Mouse (Mus musculus): ENCODE results near the gene Zbtb4. TPM values are rescaled to one million over a fixed set of nuclear protein-coding genes. Genes with fewer than 3 reads are reported as not detected.
"Not testable (repeated sequence)": the region's sequence is repeated elsewhere in the genome, so short reads cannot be mapped to it uniquely, and the experiment has no call there.

Zbtb4 gene
- polyA plus RNA-seq, 1 experiment = 9.4 TPM

- TF ChIP-seq POLR2A (IDR thresholded peaks at IDR 0.05; ENCODE audit: insufficient read length, low read depth) (no peak), REST (IDR thresholded peaks at IDR 0.05; ENCODE audit: insufficient read depth, insufficient read length) (no peak), TCF3 (IDR thresholded peaks at IDR 0.05; ENCODE audit: insufficient read length, low read depth) (no peak), E2F4 (IDR thresholded peaks at IDR 0.05; ENCODE audit: insufficient read depth) (no peak), TCF12 (IDR thresholded peaks at IDR 0.05; ENCODE audit: insufficient read depth, poor library complexity, severe bottlenecking) (no peak), USF1 (IDR thresholded peaks at IDR 0.05; ENCODE audit: low read depth) (no peak), CEBPB (IDR thresholded peaks at IDR 0.05; ENCODE audit: insufficient read depth, poor library complexity, severe bottlenecking) (no peak), MYOG (IDR thresholded peaks at IDR 0.05; ENCODE audit: control insufficient read depth in 1 of 3, insufficient read depth in 1 of 3, insufficient read length in 2 of 3, low read depth in 2 of 3) (no peak), SRF (IDR thresholded peaks at IDR 0.05; ENCODE audit: control insufficient read depth, insufficient read length, low read depth) (no peak), POLR2AphosphoS2 (IDR thresholded peaks at IDR 0.05; ENCODE audit: insufficient read length, low read depth) (no peak), MYOD1 (IDR thresholded peaks at IDR 0.05; ENCODE audit: control insufficient read depth in 1 of 3, insufficient read length in 2 of 3, low read depth in 2 of 3) (no peak)
- no peaks in the 10 kb centered on the region for H3K36me3 ChIP-seq (ENCODE audit: control insufficient read depth, insufficient read depth)
- no peaks in the 10 kb centered on the region for H3K79me2 ChIP-seq (ENCODE audit: control insufficient read depth, insufficient read depth)
- no peaks in the 10 kb centered on the region for H3K27me3 ChIP-seq (ENCODE audit: control insufficient read depth, insufficient read depth, insufficient read length)
- no peak overlapping the region for H3K4me2 ChIP-seq (ENCODE audit: low read depth)
- H3ac ChIP-seq (ENCODE audit: control insufficient read depth, insufficient read length) = no peak overlapping the region
- H3K4me3 ChIP-seq = no peak overlapping the region
These were observed 44.9 kb upstream of the Zbtb4 start for GRCm38 (mm10) chr11:69720852-69721251.

GRCm38 (mm10) chr11:69723074-69723473 lies 42.6 kb upstream of the Zbtb4 start:
- TF ChIP-seq SRF (IDR thresholded peaks at IDR 0.05; ENCODE audit: control insufficient read depth, insufficient read length, low read depth) (no peak), E2F4 (IDR thresholded peaks at IDR 0.05; ENCODE audit: insufficient read depth) (no peak), TCF12 (IDR thresholded peaks at IDR 0.05; ENCODE audit: insufficient read depth, poor library complexity, severe bottlenecking) (no peak)
- H3K4me2 ChIP-seq (ENCODE audit: low read depth) = no peak overlapping the region

GRCm38 (mm10) chr11:69725951-69726350 lies 39.8 kb upstream of the Zbtb4 start:
- TF ChIP-seq MYOD1 (IDR thresholded peaks at IDR 0.05; ENCODE audit: control insufficient read depth in 1 of 3, insufficient read length in 2 of 3, low read depth in 2 of 3) (no peak), REST (IDR thresholded peaks at IDR 0.05; ENCODE audit: insufficient read depth, insufficient read length) (no peak), USF1 (IDR thresholded peaks at IDR 0.05; ENCODE audit: low read depth) (no peak), CEBPB (IDR thresholded peaks at IDR 0.05; ENCODE audit: insufficient read depth, poor library complexity, severe bottlenecking) (no peak), POLR2A (IDR thresholded peaks at IDR 0.05; ENCODE audit: insufficient read length, low read depth) (no peak), E2F4 (IDR thresholded peaks at IDR 0.05; ENCODE audit: insufficient read depth) (no peak), SRF (IDR thresholded peaks at IDR 0.05; ENCODE audit: control insufficient read depth, insufficient read length, low read depth) (no peak)
- H3ac ChIP-seq (ENCODE audit: control insufficient read depth, insufficient read length) = no peak overlapping the region
- no peak overlapping the region for H3K4me3 ChIP-seq
- no peaks in the 10 kb centered on the region for H3K36me3 ChIP-seq (ENCODE audit: control insufficient read depth, insufficient read depth)
- H3K27me3 ChIP-seq (ENCODE audit: control insufficient read depth, insufficient read depth, insufficient read length) = no peaks in the 10 kb centered on the region
- H3K4me2 ChIP-seq (ENCODE audit: low read depth) = no peak overlapping the region
- no peaks in the 10 kb centered on the region for H3K79me2 ChIP-seq (ENCODE audit: control insufficient read depth, insufficient read depth)

More at GRCm38 (mm10) chr11:69723074-69723473, 42.6 kb upstream of the Zbtb4 start:
- Histone ChIP-seq H3K4me3 (no peak overlapping the region), H3ac (ENCODE audit: control insufficient read depth, insufficient read length) (no peak overlapping the region), H3K36me3 (ENCODE audit: control insufficient read depth, insufficient read depth) (no peaks in the 10 kb centered on the region), H3K27me3 (ENCODE audit: control insufficient read depth, insufficient read depth, insufficient read length) (no peaks in the 10 kb centered on the region), H3K79me2 (ENCODE audit: control insufficient read depth, insufficient read depth) (no peaks in the 10 kb centered on the region)

- peaks cover 6% of the 10 kb centered on the region for H3K36me3 ChIP-seq (ENCODE audit: control insufficient read depth, insufficient read depth)
- H3K27me3 ChIP-seq (ENCODE audit: control insufficient read depth, insufficient read depth, insufficient read length) = no peaks in the 10 kb centered on the region
- H3K4me2 ChIP-seq (ENCODE audit: low read depth) = no peak overlapping the region
- no peaks in the 10 kb centered on the region for H3K79me2 ChIP-seq (ENCODE audit: control insufficient read depth, insufficient read depth)
- TF ChIP-seq SRF (IDR thresholded peaks at IDR 0.05; ENCODE audit: control insufficient read depth, insufficient read length, low read depth) (no peak), CEBPB (IDR thresholded peaks at IDR 0.05; ENCODE audit: insufficient read depth, poor library complexity, severe bottlenecking) (no peak), REST (IDR thresholded peaks at IDR 0.05; ENCODE audit: insufficient read depth, insufficient read length) (no peak), POLR2A (IDR thresholded peaks at IDR 0.05; ENCODE audit: insufficient read length, low read depth) (no peak), TCF12 (IDR thresholded peaks at IDR 0.05; ENCODE audit: insufficient read depth, poor library complexity, severe bottlenecking) (no peak), POLR2AphosphoS2 (IDR thresholded peaks at IDR 0.05; ENCODE audit: insufficient read length, low read depth) (no peak), TCF3 (IDR thresholded peaks at IDR 0.05; ENCODE audit: insufficient read length, low read depth) (no peak), USF1 (IDR thresholded peaks at IDR 0.05; ENCODE audit: low read depth) (no peak), MYOG (IDR thresholded peaks at IDR 0.05; ENCODE audit: control insufficient read depth in 1 of 3, insufficient read depth in 1 of 3, insufficient read length in 2 of 3, low read depth in 2 of 3) (no peak), MAX (IDR thresholded peaks at IDR 0.05; ENCODE audit: low read depth) (no peak), E2F4 (IDR thresholded peaks at IDR 0.05; ENCODE audit: insufficient read depth) (no peak), MYOD1 (IDR thresholded peaks at IDR 0.05; ENCODE audit: control insufficient read depth in 1 of 3, insufficient read length in 2 of 3, low read depth in 2 of 3) (no peak)
- H3K4me3 ChIP-seq = no peak overlapping the region
- no peak overlapping the region for H3ac ChIP-seq (ENCODE audit: control insufficient read depth, insufficient read length)
These were observed 36.6 kb upstream of the Zbtb4 start for GRCm38 (mm10) chr11:69729063-69729462.

GRCm38 (mm10) chr11:69731408-69731807 lies 34.3 kb upstream of the Zbtb4 start:
- not testable (repeated sequence) for H3K4me2 ChIP-seq (ENCODE audit: low read depth); H3K27me3 ChIP-seq (ENCODE audit: control insufficient read depth, insufficient read depth, insufficient read length); H3ac ChIP-seq (ENCODE audit: control insufficient read depth, insufficient read length); H3K4me3 ChIP-seq; H3K79me2 ChIP-seq (ENCODE audit: control insufficient read depth, insufficient read depth)
- H3K36me3 ChIP-seq (ENCODE audit: control insufficient read depth, insufficient read depth) = peaks cover 24% of the 10 kb centered on the region

All from myocyte (in vitro differentiated cells).